Mouse (Mus musculus) CD4-positive, CD25-positive, alpha-beta regulatory T cell, adult 4 months (primary cell): ENCODE results near the gene Chml. TPM values are rescaled to one million over a fixed set of nuclear protein-coding genes. Genes with fewer than 3 reads are reported as not detected.

ENCODE experiments used
- ATAC-seq: one replicate; pipeline ENCODE4 v1.8.0; 2017
- polyA plus RNA-seq, 2 experiments: library from polyadenylated mRNA; unstranded; fragments of 100-300 nt; shearing (Covaris generic); gene quantifications; one replicate each; pipeline ENCODE4 v1.2.1; 2017

The Chml gene
- polyA plus RNA-seq, 2 experiments from 2014 or later = 0.22 to 0.44 TPM

- ATAC-seq = no peak
These were observed 45.7 kb downstream of the Chml start for GRCm38 (mm10) chr1:175646952-175647351.

- ATAC-seq = no peak
These were observed 49.0 kb downstream of the Chml start for GRCm38 (mm10) chr1:175643496-175644265.

- ATAC-seq = no peak
These were observed 52.1 kb downstream of the Chml start for GRCm38 (mm10) chr1:175640435-175641150.

- ATAC-seq = no peak
These were observed 53.6 kb downstream of the Chml start for GRCm38 (mm10) chr1:175639072-175639471.

DNA sequence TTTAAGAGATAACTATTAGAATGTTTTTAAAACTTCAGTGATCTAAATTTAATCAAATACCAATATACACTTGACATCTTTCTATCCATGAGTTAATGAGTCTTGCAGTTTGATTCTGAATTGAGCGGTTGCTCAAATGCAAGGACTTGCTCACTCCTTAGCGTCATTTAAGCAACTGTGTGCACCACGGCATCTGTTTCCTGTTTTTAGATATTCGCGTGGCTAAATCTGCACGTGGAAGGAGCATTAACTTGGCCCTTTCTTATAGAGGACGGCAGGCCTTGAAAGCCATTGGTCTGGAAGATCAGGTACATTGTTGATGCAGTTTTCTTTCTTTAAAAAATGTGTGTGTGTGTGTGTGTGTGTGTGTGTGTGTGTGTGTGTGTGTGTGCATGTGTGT, 55.0 kb downstream of the Chml start:
- ATAC-seq = no peak

DNA sequence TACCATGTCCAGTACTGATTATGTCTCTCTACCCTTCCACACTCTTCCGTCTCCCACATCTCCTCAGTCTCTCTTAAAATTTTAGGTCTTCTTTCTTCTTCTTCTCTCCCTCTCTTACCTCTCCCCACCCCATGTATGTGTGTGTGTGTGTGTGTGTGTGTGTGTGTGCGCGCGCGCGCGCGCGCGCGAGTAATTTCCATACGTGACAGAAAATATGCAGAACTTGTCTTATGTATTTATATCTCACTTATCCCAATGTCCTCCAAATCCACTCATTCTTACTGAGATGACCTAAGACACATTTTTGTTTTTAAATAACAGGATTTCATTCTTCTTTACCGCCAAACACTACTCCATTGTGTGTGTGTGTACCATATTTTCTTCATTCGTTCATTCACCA, 60.2 kb downstream of the Chml start:
- ATAC-seq = no peak

Other genes with a start within 250 kb of the Chml start
- not detected for gene Rgs7, start 200.4 kb downstream of the Chml start, polyA plus RNA-seq
- 1 to 10 TPM in 1 of 2 experiments, under 1 TPM in 1; 0.86 to 1.2 TPM for gene Kmo, start 72.5 kb downstream of the Chml start, polyA plus RNA-seq
- 10 to 100 TPM; 55.8 to 66.7 TPM for gene Fh1, start 67.3 kb downstream of the Chml start, polyA plus RNA-seq
- gene Opn3, start 125 bp downstream of the Chml start, polyA plus RNA-seq = not detected
- gene Wdr64, start 5.7 kb upstream of the Chml start, polyA plus RNA-seq = not detected
- gene Exo1, start 187.7 kb upstream of the Chml start, polyA plus RNA-seq = 1 to 10 TPM; 2.9 to 3.4 TPM
- gene Gm38100, start 227.4 kb upstream of the Chml start, polyA plus RNA-seq = not detected